Mouse (Mus musculus): ENCODE results near the gene Strada. TPM values are rescaled to one million over a fixed set of nuclear protein-coding genes. Genes with fewer than 3 reads are reported as not detected.

Strada gene
- total and polyA plus RNA-seq, 2 experiments from 2014 or later, result 12.6 to 18.7 TPM

GRCm38 (mm10) chr11:106163546-106163945 is 38.4 kb downstream of the Strada start:
- WGBS, result 61% methylated on average over 4 of the region's 4 CpGs

DNA sequence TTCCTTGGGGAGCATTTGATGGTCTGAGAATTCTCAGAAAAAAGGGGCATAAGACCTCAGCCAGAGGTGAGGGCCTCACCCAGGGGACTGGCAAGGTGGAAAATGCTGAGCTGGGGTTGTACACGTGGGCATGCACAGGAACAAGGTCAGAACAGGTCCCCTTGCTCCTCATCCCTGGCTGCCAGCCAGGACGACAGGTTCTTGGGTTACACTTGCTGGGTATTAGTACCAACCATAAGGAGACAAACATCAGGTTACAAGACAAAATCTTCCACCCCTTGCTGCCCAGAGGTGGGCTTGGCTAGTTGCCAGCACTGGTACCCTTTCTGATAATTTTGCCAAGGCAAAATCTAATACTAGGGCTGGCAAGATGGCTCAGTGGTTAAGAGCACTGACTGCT is 39.7 kb downstream of the Strada start:
- no peaks in the 10 kb centered on the region for H3K27me3 ChIP-seq (ENCODE audit: control insufficient read depth, insufficient read depth, low read length)
- no peak for DNase-seq (ENCODE audit: low spot score)
- WGBS, result 72% methylated on average over 2 of the region's 2 CpGs
- H3K4me3 ChIP-seq (ENCODE audit: low read depth, low read length), result no peak overlapping the region
- no peak overlapping the region for H3K4me2 ChIP-seq (ENCODE audit: low read depth, low read length)
- H3K4me1 ChIP-seq (ENCODE audit: control insufficient read depth, insufficient read depth), result no peaks in the 10 kb centered on the region
- no peak for TF ChIP-seq CTCF (IDR thresholded peaks at IDR 0.05; ENCODE audit: low read depth)
- no peak for TF ChIP-seq EP300 (IDR thresholded peaks at IDR 0.05; ENCODE audit: low read depth)
- peaks cover 12% of the 10 kb centered on the region; the same call in 1 of the 2 replicates for H3K36me3 ChIP-seq (replicated peaks; ENCODE audit: control insufficient read depth, insufficient read depth, low read length)
- no peak for ATAC-seq (ENCODE audit: insufficient read depth, low read depth)
- no peaks in the 10 kb centered on the region for H3K9me3 ChIP-seq (replicated peaks; ENCODE audit: control insufficient read depth, low read length)
- no peak overlapping the region for H3K27ac ChIP-seq (ENCODE audit: low read depth)
- H3K9ac ChIP-seq (replicated peaks; ENCODE audit: low read depth, low read length), result no peak overlapping the region

More at GRCm38 (mm10) chr11:106163546-106163945, 38.4 kb downstream of the Strada start:
- Histone ChIP-seq H3K4me3 (ENCODE audit: low read depth, low read length) (no peak overlapping the region), H3K9me3 (replicated peaks; ENCODE audit: control insufficient read depth, low read length) (no peaks in the 10 kb centered on the region), H3K27me3 (ENCODE audit: control insufficient read depth, insufficient read depth, low read length) (no peaks in the 10 kb centered on the region), H3K4me1 (ENCODE audit: control insufficient read depth, insufficient read depth) (no peaks in the 10 kb centered on the region), H3K36me3 (replicated peaks; ENCODE audit: control insufficient read depth, insufficient read depth, low read length) (peaks cover 24% of the 10 kb centered on the region), H3K27ac (ENCODE audit: low read depth) (peak overlapping the region; percentile 54; the same call in 1 of the 2 replicates), H3K4me2 (ENCODE audit: low read depth, low read length) (no peak overlapping the region), H3K9ac (replicated peaks; ENCODE audit: low read depth, low read length) (no peak overlapping the region)
- TF ChIP-seq CTCF (IDR thresholded peaks at IDR 0.05; ENCODE audit: low read depth) (no peak), EP300 (IDR thresholded peaks at IDR 0.05; ENCODE audit: low read depth) (no peak)
- no peak for DNase-seq (ENCODE audit: low spot score)
- ATAC-seq (ENCODE audit: insufficient read depth, low read depth), result no peak

DNA sequence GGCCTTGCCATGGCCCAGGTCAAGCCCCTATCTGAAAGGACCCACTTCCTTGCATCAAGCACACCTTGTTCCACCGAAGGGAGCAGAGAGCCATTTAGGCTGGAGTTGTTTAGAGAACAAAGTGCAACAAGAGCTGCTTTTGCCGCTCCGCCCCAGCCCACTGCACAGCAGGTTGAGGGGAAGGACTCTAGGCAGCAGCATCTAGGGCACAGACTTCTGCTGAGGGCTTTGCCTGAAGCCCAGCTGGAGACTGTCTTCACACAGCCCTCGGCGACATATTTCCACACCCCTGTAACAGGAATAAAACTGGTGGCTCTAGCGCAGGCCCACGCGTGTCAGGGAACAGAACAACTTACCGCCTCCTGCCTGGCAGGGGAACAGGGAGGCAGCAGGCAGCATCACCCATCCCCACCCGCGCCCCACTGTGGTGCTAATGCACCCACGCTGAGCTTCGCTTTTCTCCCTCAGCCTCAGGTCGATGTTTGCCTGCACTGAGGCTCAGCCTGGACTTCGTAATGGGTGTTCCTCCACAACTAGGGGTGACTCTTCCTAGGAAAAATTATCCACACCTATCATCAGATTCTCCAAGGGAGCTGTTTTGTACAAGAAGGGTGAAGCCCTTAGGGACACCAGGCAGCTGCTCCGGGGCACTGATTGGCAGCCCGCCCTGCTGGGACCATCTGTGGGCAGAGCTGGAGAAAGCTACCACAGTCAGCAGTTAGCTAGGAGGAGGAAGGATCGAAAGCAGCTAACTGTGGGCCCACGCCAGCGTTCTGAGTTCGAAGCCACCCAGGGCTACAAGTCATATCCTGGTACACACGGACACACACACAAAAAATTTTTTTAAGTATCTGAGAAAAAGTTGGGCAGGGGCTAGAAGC is 40.9 kb downstream of the Strada start, which contains the start of the genes Gm10840 and Limd2:
Gene Gm10840 (plus strand): TSS at position 10 of the 881 bp plus-strand sequence.
Gene Limd2 (minus strand): TSS at position 20 of the 881 bp plus-strand sequence.
- WGBS, result 40% methylated on average over 22 of the region's 22 CpGs
- peak; percentile 30 for DNase-seq (ENCODE audit: low spot score)
- Histone ChIP-seq H3K4me2 (ENCODE audit: low read depth, low read length) (peak within 1 kb of the TSS; percentile 97), H3K9ac (replicated peaks; ENCODE audit: low read depth, low read length) (peak within 1 kb of the TSS; percentile 88), H3K27ac (ENCODE audit: low read depth) (peak within 1 kb of the TSS; percentile 82), H3K4me3 (ENCODE audit: low read depth, low read length) (peak within 1 kb of the TSS; percentile 82), H3K27me3 (ENCODE audit: control insufficient read depth, insufficient read depth, low read length) (no peaks in the 10 kb centered on the region), H3K9me3 (replicated peaks; ENCODE audit: control insufficient read depth, low read length) (no peaks in the 10 kb centered on the region), H3K36me3 (replicated peaks; ENCODE audit: control insufficient read depth, insufficient read depth, low read length) (0 out of 2 replicates have a peak, but pooled peaks cover 15% of the 10 kb centered on the region), H3K4me1 (ENCODE audit: control insufficient read depth, insufficient read depth) (no peaks in the 10 kb centered on the region)
- TF ChIP-seq CTCF (IDR thresholded peaks at IDR 0.05; ENCODE audit: low read depth) (no peak), EP300 (IDR thresholded peaks at IDR 0.05; ENCODE audit: low read depth) (no peak)
- peak; percentile 15 for ATAC-seq (ENCODE audit: insufficient read depth, low read depth)

DNA sequence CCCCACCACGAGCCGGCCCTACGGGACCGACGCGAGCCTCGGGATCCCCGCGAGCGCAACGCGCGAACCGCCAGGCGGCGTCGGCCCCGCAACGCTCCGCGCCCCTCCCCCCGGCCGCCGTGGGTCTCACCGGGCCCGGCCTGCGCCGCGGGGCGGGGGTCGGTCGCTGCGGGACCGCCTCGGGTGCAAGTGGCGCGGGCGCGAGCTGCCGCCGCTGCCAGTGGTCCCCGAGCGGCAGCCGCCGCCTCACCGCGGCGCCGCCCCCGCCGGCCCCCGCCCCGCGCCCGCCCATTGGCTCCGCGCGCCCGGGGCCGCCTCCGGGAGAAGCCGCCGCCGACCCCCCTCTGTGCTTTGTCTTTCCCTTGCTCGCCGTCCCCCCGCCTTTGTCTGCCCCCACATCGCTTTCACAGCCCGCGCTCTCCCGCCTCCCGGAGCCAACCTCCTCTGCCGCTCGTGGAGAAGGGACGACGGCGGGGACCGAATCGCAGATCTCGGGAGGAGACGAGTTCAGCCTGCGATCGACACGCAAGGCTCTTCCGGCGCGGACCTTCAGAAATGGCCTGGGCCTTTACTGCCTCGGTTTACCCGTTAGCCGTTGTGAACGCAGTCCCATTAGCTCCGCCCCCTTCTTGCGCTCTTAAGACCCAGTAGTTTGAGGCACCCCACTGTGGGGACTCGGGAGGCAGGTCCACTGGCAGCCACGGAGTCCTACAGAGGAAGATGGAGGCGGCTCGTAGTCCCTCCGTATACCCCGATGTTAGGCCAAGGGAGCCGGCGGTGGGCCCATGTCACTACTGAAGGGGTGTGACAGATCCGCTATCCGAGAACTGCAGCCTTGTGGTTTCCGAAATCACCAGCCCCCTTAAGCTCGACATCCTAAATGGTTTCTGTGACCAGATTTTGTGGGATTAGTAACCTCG is 41.8 kb downstream of the Strada start:
- ATAC-seq (ENCODE audit: insufficient read depth, low read depth) (peak; percentile 52), DNase-seq (ENCODE audit: low spot score) (peak; percentile 59)
- H3K36me3 ChIP-seq (replicated peaks; ENCODE audit: control insufficient read depth, insufficient read depth, low read length), result peaks cover 24% of the 10 kb centered on the region; the same call in 1 of the 2 replicates
- peak overlapping the region; percentile 82 for H3K27ac ChIP-seq (ENCODE audit: low read depth)
- H3K9ac ChIP-seq (replicated peaks; ENCODE audit: low read depth, low read length), result peak overlapping the region; percentile 88
- no peaks in the 10 kb centered on the region for H3K27me3 ChIP-seq (ENCODE audit: control insufficient read depth, insufficient read depth, low read length)
- no peaks in the 10 kb centered on the region for H3K4me1 ChIP-seq (ENCODE audit: control insufficient read depth, insufficient read depth)
- peak overlapping the region; percentile 97 for H3K4me2 ChIP-seq (ENCODE audit: low read depth, low read length)
- TF ChIP-seq EP300 (IDR thresholded peaks at IDR 0.05; ENCODE audit: low read depth) (no peak), CTCF (IDR thresholded peaks at IDR 0.05; ENCODE audit: low read depth) (no peak)
- H3K4me3 ChIP-seq (ENCODE audit: low read depth, low read length), result peak overlapping the region; percentile 82
- 1% methylated on average over 73 of the region's 106 CpGs for WGBS
- no peaks in the 10 kb centered on the region for H3K9me3 ChIP-seq (replicated peaks; ENCODE audit: control insufficient read depth, low read length)
